In the genomic region with DNA sequence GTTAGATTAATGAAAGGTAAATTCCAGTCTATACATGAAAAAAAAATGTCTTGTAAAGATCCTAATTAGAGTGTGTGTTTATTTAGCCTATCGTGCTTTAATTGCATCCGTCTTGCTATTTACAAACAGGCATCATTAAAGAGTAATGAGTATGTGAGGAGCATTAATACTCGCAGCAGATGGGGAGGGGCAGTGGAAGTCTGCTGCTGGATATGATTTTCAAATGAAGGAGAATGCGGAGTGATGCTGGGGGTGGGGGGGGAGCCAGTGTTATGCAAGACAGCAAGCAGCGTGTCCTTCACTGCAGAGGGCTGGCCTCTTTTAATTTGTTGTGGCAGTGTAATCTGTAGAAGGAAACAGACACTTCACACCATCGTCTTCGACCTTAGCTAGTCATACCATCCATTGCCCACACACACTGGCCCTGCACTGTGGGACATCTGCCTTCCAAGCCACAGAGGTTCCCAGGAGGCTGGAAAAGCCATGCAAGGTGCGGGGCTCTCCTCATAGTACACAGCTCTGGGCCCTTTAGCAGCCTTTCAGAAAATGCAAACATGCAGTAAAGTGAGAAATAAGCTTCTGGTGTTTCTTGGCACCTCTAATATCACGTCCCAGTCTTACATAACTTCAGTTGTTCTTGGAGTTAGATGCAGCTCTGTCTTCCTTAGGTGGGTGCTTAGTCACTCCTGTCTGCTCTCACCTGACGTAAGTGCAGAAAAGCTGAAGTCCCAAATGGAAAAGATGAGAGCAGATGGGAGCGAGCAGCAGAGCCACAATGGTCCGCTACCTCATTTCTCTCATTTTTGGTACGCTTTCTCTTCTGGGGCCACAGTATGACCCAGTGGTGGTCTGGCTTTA, we compare ENCODE assay signal across 19 mouse cellular contexts.
DNase-seq lines count a peak whose midpoint lies in the region; ATAC-seq and TF ChIP-seq lines count a peak whose summit lies in the region.
"Had no signal": no experiment of that assay in that cellular context is flagged by ENCODE, and none has a peak within 500 bp of the region (broad histone marks: within the 10 kb centered on the region; RNA-seq: fewer than 3 reads in every experiment).

No protein-coding gene starts in this region.

- H3K36me3 ChIP-seq in forebrain, embryonic 10.5 days (replicated peaks), result no peaks in the 10 kb centered on the region
- no peaks in the 10 kb centered on the region for H3K36me3 ChIP-seq in forebrain, embryonic 11.5 days (ENCODE audit: control insufficient read depth, insufficient read depth, low read length)
- H3K36me3 ChIP-seq: embryonic facial prominence, embryonic 15.5 days; heart, embryonic 13.5 days; limb, embryonic 15.5 days; liver, embryonic 15.5 days; neural tube, embryonic 12.5 days had no signal

- TF ChIP-seq CTCF in layer of hippocampus, adult 2 months (conservative IDR thresholded peaks at IDR 0.05), result no peak

- no peak overlapping the region for H3K4me3 ChIP-seq in forebrain, embryonic 10.5 days
- H3K4me3 ChIP-seq in forebrain, embryonic 11.5 days (ENCODE audit: low read depth, low read length), result no peak overlapping the region
- H3K4me3 ChIP-seq in layer of hippocampus, adult 2 months, result no peak overlapping the region
- H3K4me3 ChIP-seq: embryonic facial prominence, embryonic 15.5 days; gastrocnemius, adult 2 months; heart, embryonic 13.5 days; limb, embryonic 15.5 days; liver, embryonic 15.5 days; neural tube, embryonic 12.5 days had no signal

- H3K9ac ChIP-seq in forebrain, embryonic 11.5 days (ENCODE audit: low read length), result no peak overlapping the region
- H3K9ac ChIP-seq: embryonic facial prominence, embryonic 15.5 days; heart, embryonic 13.5 days; limb, embryonic 15.5 days; liver, embryonic 15.5 days; neural tube, embryonic 12.5 days had no signal

- H3K4me1 ChIP-seq in forebrain, embryonic 10.5 days, result peaks cover 60% of the 10 kb centered on the region
- peaks cover 12% of the 10 kb centered on the region for H3K4me1 ChIP-seq in forebrain, embryonic 11.5 days (replicated peaks; ENCODE audit: control insufficient read depth, insufficient read depth, low read length)
- H3K4me1 ChIP-seq: embryonic facial prominence, embryonic 15.5 days; liver, embryonic 15.5 days had no signal

- no peaks in the 10 kb centered on the region for H3K9me3 ChIP-seq in forebrain, embryonic 10.5 days
- no peaks in the 10 kb centered on the region for H3K9me3 ChIP-seq in forebrain, embryonic 11.5 days (ENCODE audit: control insufficient read depth, low read length)
- H3K9me3 ChIP-seq: embryonic facial prominence, embryonic 15.5 days; heart, embryonic 13.5 days; limb, embryonic 15.5 days; liver, embryonic 15.5 days; neural tube, embryonic 12.5 days had no signal

- 0 out of 2 replicates have a peak overlapping the region, but pooled peaks have one; percentile 6 for H3K27ac ChIP-seq in forebrain, embryonic 10.5 days
- no peak overlapping the region for H3K27ac ChIP-seq in forebrain, embryonic 11.5 days (ENCODE audit: low read depth, low read length)
- peak overlapping the region; percentile 61 for H3K27ac ChIP-seq in layer of hippocampus, adult 2 months
- H3K27ac ChIP-seq: embryonic facial prominence, embryonic 15.5 days; gastrocnemius, adult 2 months; heart, embryonic 13.5 days; limb, embryonic 15.5 days; liver, embryonic 15.5 days; macrophage; neural tube, embryonic 12.5 days had no signal

- 84% methylated on average over 13 of the region's 13 CpGs for WGBS in forebrain, embryonic 10.5 days
- 70% methylated on average over 13 of the region's 13 CpGs for WGBS in forebrain, embryonic 11.5 days

- H3K27me3 ChIP-seq in forebrain, embryonic 10.5 days (ENCODE audit: poor library complexity, severe bottlenecking), result peaks cover 26% of the 10 kb centered on the region; the same call in 1 of the 2 replicates
- H3K27me3 ChIP-seq in forebrain, embryonic 11.5 days (ENCODE audit: control insufficient read depth, insufficient read depth, low read length), result no peaks in the 10 kb centered on the region
- H3K27me3 ChIP-seq: embryonic facial prominence, embryonic 15.5 days; heart, embryonic 13.5 days; limb, embryonic 15.5 days; liver, embryonic 15.5 days; neural tube, embryonic 12.5 days had no signal

- no peak for ATAC-seq in forebrain, embryonic 11.5 days (replicated peaks; ENCODE audit: low FRiP score)
- ATAC-seq: inflammation-experienced regulatory T-cells, adult 6 months had no signal

- no peak overlapping the region for H3K4me2 ChIP-seq in forebrain, embryonic 11.5 days (ENCODE audit: low read depth, low read length, severe bottlenecking)
- H3K4me2 ChIP-seq: embryonic facial prominence, embryonic 15.5 days; heart, embryonic 13.5 days; limb, embryonic 15.5 days; liver, embryonic 15.5 days; neural tube, embryonic 12.5 days had no signal

- no peak for DNase-seq in forebrain, embryonic 10.5 days (ENCODE audit: extremely low spot score, low spot score)
- DNase-seq in forebrain, embryonic 11.5 days (ENCODE audit: low spot score), result no peak
- no peak for DNase-seq in layer of hippocampus, adult 2 months (ENCODE audit: low spot score in 2 of 2)
- no peak for DNase-seq in layer of hippocampus, adult 9-10 months (ENCODE audit: low spot score)
- peak; percentile 21 for DNase-seq in right cerebral cortex, postnatal 25 days
- DNase-seq in right cerebral cortex, adult 2 months (ENCODE audit: low spot score in 2 of 2), result no peak
- peak; percentile 60 for DNase-seq in telencephalon, adult 2 months (ENCODE audit: low read depth, low spot score)
- DNase-seq in cerebellum, postnatal 4 days (ENCODE audit: low spot score in 2 of 2), result no peak
- DNase-seq: adrenal gland, adult 2 months; cerebellum, adult 9-11 months; gastrocnemius, adult 2 months; heart, adult 11 months had no signal

Comparison
In these comparisons a context has a peak if more than half of its experiments do, and no peak if none do; other contexts are left out.
1. DNase-seq: peak in right cerebral cortex, postnatal 25 days (single experiment) and telencephalon, adult 2 months (single experiment); none in forebrain, embryonic 10.5 days (single experiment), forebrain, embryonic 11.5 days (single experiment), layer of hippocampus, adult 2 months (0 of 2), layer of hippocampus, adult 9-10 months (single experiment), right cerebral cortex, adult 2 months (0 of 2) and cerebellum, postnatal 4 days (0 of 2).